Mouse (Mus musculus) Patski (cell line): ENCODE measurements around the gene Asnsd1. TPM values are rescaled to one million over a fixed set of nuclear protein-coding genes. Genes with fewer than 3 reads are reported as not detected.
"Not testable (repeated sequence)": the region's sequence is repeated elsewhere in the genome, so short reads cannot be mapped to it uniquely, and the experiment has no call there.

Experiments
- ATAC-seq: fragments of 100-300 bp; one replicate; pipeline ENCODE4 v1.8.0; 2021
- CTCF ChIA-PET: fragments of 350-600 bp; sonication (Branson Sonifier 250); formaldehyde crosslinking; loops from one replicate; lab custom pipeline; 2022; ENCODE audit warnings: inconsistent platforms; lab: Charles Lee
- POLR2A ChIA-PET: fragments of 350-600 bp; sonication (Branson Sonifier 250); formaldehyde crosslinking; loops from one replicate; lab custom pipeline; 2022; ENCODE audit warnings: antibody characterized with exemption, inconsistent platforms; lab: Charles Lee
- DNase-seq: peaks from one replicate; pipeline ENCODE4 v3.0.0-alpha.2; 2011; ENCODE audit warnings: low read depth, low spot score
- H3K27me3 ChIP-seq: fragments of 371-371 bp; one replicate; pipeline ENCODE4 v1.5.1; 2021
- CTCF ChIP-seq: fragments of 100-300 bp; IDR thresholded peaks from one replicate; pipeline ENCODE4 v1.5.1; 2021
- in situ Hi-C: fragments of 300-500 bp; cut with MboI; formaldehyde crosslinking; loops from 3 replicates; pipeline ENCODE4 v1.11.1; 2018; ENCODE audit warnings: low pct_unique_long_range_greater_than_20kb, mixed read lengths
- polyA plus RNA-seq: library from polyadenylated mRNA; unstranded; gene quantifications from one replicate; pipeline ENCODE4 v1.2.3, GENCODE M21; 2021

Asnsd1 gene
- 33.7 TPM for polyA plus RNA-seq

DNA sequence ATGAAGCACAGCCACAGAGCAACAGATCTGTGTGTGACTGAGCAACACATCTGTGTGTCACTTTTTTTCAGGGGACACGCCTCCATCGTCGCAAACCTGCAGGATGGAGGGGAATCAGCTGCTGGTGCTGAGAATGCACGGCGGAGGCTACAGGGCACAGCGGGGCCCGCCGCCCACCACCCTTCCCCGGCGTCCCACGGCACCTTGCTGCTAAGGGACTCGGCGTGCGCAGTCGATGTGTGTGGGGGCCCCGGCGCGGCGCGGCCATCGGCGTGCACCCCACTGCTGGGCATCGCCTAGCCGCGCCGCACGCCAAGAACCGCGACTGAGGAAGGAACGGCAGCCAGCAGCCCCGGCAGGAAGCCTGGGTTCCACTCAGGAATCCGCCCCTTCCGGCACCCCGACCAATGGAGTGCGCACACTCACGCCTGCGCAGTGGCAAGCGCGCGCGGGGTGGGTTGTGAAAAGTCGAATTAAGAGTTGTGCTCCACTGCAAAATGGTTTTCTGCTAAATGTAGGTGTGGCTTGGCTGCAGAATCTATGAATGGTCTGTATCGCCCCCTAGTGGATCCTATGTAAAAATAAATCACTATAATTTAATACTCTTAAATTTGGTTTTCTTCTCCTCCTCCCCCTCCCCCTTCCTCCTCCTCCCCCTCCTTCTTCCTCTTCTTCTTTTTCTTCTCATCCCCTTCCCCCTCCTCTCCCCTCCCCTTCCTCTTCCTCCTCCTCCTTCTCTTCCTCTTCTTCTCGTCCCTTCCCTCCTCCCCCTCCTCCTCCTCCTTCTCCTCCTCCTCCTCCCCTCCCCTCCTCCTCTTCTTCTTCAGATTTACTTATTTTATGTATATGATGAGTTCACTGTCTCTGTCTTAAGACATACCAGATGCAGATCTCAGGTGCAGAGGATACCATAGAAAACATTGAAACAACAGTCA lies at the start of gene Asnsd1, which contains the start of the genes Asdurf and Gm28551:
TSS of gene Asnsd1 (minus strand) at position 426 of the 935 bp plus-strand sequence.
TSS of gene Asdurf (minus strand) at position 293 of the 935 bp plus-strand sequence.
TSS of gene Gm28551 (minus strand) at position 341 of the 935 bp plus-strand sequence.
- ChIA-PET CTCF (no interaction called here), POLR2A (no interaction called here)
- in situ Hi-C loops: loop anchor here (5.0 kb wide), 1 partner anchor 300 kb away; no protein-coding TSS in a partner anchor

DNA sequence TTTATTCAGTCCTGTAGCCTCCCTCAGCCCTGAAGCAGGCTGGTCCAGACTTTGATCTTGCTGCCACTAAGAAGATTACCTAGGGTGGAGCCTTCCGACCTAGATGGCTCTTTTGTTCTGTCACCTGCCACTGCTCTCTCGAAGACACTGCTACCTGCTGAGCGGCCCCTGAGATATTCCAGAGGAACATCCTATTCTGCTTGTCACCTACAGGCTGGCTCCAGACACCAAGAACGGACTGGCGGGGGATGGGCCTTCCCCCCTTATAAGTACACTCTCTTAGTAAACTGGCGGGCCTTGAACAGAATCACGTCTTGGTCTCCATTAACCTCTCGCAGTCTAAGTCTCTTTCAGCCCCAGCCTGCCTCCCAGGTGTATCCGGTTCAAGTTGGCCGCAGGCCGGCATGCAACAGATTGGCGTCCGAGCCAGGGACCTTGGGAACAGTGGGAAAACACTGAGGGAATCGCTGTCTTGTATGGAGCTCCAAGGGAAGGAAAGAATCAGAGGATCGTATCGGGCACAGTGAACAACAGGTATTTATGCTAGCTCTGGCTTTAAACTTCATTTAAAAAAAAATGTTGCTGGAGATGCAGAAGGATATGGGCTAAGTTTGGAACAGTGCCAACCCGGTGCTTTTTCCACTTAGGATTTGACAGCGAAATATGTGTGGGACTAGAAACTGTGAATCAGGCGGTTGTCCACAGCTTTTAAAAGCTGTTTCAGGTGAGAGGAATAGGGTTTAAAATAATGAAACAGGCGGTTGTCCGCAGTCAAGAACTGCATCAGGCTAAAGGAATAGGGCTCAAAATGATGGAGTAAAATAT lies 41.6 kb upstream of the Asnsd1 start:
- DNase-seq: not testable (repeated sequence)

More for the DNA sequence above, at the start of gene Asnsd1, which contains the start of the genes Asdurf and Gm28551:
- ATAC-seq (peak; percentile 100), DNase-seq (peak; percentile 59)
- H3K27me3 ChIP-seq: peaks cover 8% of the 10 kb centered on the region
- peak; percentile 64 for TF ChIP-seq CTCF

DNA sequence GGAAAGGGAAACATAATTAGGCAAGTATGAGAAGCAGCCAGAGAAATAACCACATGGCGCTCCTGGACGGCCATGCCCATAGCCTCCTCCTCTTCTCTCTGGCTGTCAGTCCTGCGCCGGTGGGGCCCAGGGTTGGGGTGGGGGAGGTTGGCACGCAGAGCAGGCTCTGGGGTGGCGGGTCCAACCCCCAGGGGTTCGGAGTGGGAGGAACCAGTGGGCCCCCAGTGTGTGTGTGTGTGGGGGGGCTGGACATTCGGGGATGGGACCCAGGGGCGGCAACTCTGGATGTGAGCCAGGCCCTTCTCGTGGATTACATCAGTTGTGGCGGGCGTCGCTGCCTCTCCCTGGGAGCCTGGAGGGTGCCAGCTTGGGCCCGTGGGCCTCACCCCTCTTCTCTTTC lies 36.2 kb upstream of the Asnsd1 start:
- DNase-seq: no peak
- in situ Hi-C loops: no loop called here
- no peaks in the 10 kb centered on the region for H3K27me3 ChIP-seq
- ChIA-PET CTCF (no interaction called here), POLR2A (no interaction called here)
- no peak for TF ChIP-seq CTCF
- ATAC-seq: no peak

More for the DNA sequence above, 41.6 kb upstream of the Asnsd1 start:
- ATAC-seq, H3K27me3 ChIP-seq, in situ Hi-C loops, POLR2A ChIA-PET, CTCF ChIA-PET: not testable (repeated sequence)

DNA sequence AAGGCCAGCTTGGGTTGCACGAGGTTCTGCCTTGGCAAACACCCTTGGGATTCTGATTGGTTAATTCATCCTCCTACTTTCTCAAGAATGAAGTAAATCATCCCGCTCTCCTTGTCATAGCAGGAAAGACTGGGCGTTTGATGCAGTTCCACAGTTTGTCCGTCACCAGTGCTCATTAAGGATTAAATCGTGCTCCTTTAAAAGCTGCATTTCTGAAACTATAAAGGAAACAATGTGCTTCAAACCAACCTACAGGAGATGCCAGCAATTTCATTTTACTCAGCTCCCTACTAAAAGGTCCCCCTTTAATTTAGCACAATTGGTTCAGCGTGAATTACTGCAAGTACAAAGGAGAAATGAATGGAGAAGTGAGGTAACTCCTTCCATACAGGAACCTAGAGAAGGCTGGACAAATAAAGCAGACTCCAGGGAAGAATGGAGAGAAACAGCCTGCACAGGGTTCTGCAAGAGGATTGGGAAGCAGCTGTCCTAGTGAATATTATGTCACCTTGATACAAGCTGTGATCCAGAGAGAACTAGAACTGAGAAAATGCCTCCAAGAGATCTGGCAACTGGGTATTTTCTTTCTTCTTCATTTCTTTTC lies 31.6 kb upstream of the Asnsd1 start:
- H3K27me3 ChIP-seq: no peaks in the 10 kb centered on the region
- no peak for DNase-seq
- TF ChIP-seq CTCF: no peak
- POLR2A ChIA-PET: no interaction called here
- in situ Hi-C loops: no loop called here
- CTCF ChIA-PET: no interaction called here
- no peak for ATAC-seq

DNA sequence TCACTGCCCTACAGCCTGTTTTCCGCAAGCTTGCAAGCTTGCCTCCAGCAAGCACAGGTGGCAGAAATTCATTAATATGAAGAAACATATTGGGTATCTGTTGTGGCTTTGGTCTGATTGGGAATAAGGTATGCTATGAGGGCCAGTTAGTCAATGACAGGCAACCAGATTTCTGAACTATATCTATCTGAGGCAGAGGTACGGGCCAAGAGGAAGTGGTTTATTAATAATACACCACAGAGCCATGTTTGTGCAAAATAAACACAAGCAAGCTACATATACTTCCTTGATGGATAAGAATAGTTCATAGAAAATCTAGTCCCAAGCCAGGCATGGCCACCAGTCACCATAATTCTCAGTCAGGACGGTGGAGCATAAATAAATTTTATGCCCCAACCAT lies 25.2 kb upstream of the Asnsd1 start:
- ChIA-PET POLR2A (no interaction called here), CTCF (no interaction called here)
- TF ChIP-seq CTCF: no peak
- ATAC-seq: no peak
- no peaks in the 10 kb centered on the region for H3K27me3 ChIP-seq
- in situ Hi-C loops: no loop called here
- DNase-seq: no peak

DNA sequence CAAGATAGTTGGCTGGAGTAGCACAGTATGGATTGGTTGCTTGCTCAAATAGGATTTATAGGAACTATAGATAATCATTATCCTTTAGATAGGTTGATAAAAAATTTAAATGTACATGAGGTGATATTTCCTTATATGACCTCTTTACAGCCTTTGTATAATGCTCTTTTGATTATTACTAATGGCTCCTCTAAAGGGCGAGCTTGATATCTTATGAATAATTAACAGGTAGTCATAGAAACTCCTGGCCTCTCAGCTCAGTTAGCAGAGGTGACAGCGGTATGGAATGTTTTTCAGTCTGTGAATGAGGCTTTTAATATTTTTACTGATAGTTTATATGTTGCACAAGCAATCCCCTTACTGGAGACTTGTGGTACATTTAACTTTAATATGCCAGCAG lies 23.4 kb upstream of the Asnsd1 start:
- ATAC-seq, CTCF ChIA-PET, H3K27me3 ChIP-seq, DNase-seq, in situ Hi-C loops, POLR2A ChIA-PET: not testable (repeated sequence)

DNA sequence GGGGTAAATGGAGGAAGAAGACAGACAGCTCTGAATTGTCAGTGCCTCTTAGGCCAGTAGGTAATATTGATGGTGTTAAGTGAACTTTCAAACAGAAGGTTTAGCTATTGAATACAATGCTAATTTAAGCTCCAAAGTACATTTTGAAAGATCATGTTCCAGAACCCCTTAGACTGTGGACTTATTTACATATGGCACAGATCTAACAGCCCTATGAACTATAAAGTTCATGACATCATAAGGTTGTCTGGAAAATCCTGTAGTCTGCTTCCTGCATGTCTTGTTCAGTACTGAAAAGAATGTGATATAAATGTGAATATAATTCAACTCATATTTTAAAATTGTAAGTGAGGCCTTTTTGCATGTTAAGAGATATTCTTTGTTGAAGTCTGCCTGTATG lies 6.4 kb upstream of the Asnsd1 start:
- DNase-seq (no peak), ATAC-seq (no peak)
- no peak for TF ChIP-seq CTCF
- in situ Hi-C loops: no loop called here
- H3K27me3 ChIP-seq: peaks cover 18% of the 10 kb centered on the region
- ChIA-PET POLR2A (no interaction called here), CTCF (interaction anchor here (1.6 kb wide), 1 partner anchor 10 kb away, joined by 3 read pairs; no protein-coding TSS in a partner anchor)

DNA sequence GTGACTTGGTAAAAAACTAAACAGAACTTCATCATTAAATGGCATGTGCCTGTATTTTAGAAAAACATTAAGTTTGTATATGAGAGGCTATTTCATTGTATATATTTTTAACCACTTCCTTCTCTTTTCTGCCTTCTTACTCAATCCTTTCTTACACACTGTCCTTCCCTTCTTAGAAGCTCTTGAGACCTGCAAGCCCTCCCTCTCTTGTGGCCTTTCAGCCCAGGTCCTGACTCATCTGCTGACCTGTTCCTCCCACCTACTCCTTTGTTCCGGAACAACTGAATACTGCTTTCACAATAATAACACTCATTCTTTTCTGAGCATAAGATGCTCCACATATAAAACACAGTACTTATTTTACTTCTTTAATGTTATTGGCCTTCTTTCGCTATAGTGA lies 11.5 kb downstream of the Asnsd1 start:
- POLR2A ChIA-PET: interaction anchor here (0.5 kb wide), 1 partner anchor 1886 kb away, joined by 3 read pairs; no protein-coding TSS in a partner anchor
- H3K27me3 ChIP-seq: no peaks in the 10 kb centered on the region
- ATAC-seq (no peak), DNase-seq (no peak)
- in situ Hi-C loops: no loop called here
- CTCF ChIA-PET: no interaction called here
- TF ChIP-seq CTCF: no peak

DNA sequence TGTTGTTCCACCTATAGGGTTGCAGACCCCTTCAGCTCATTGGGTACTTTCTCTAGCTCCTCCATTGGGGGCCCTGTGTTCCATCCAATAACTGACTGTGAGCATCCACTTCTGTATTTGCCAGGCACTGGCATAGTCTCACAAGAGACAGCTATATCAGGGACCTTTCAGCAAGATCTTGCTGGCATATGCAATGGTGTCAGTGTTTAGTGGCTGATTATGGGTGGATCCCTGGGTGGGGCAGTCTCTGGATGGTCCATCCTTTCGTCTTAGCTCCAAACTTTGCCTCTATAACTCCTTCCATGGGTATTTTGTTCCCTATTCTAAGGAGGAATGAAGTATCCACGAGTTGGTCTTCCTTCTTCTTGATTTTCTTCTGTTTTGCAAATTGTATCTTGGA lies 15.1 kb downstream of the Asnsd1 start:
- in situ Hi-C loops, POLR2A ChIA-PET, ATAC-seq, DNase-seq, CTCF ChIA-PET, H3K27me3 ChIP-seq: not testable (repeated sequence)

DNA sequence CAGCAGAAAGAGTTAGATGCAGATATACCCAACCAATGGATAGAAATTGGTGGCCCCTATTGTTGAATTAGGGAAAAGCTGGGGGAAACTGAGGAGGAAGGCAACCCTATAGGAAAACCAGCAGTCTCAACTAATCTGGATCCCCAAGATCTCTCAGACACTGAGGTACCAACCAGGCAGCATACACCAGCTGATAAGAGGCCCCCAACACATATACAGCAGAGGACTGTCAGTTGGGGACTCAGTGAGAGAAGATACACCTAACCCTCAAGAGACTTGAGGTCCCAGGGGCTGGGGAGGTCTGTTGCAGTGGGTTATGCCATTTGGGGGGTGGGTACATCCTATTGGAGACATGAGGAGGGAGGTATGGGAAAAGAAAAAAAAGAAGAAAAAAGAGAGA lies 17.1 kb downstream of the Asnsd1 start:
- CTCF ChIA-PET: no interaction called here

DNA sequence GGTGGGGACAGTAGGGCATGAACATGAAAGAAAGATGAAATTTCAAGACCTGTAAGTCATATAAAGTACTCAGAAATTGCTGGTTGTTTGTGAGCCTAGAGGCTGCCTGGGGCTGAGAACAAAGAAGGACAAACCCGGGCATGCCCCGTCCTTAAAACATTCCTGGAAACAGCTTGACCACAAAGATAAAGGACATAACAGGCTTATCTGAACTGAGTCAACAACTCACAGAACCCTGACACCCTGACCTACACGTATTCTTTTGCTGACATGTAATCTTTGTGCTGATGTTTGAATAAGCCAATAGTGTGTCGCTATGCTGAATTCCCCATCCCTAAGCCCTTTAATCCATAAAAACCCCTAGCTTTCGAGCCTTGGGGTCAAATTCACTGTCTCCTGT lies 19.0 kb downstream of the Asnsd1 start:
- in situ Hi-C loops, POLR2A ChIA-PET, ATAC-seq, DNase-seq, CTCF ChIA-PET, H3K27me3 ChIP-seq: not testable (repeated sequence)

More for the DNA sequence above, 17.1 kb downstream of the Asnsd1 start:
- DNase-seq: no peak
- POLR2A ChIA-PET: no interaction called here
- in situ Hi-C loops: no loop called here
- no peaks in the 10 kb centered on the region for H3K27me3 ChIP-seq
- ATAC-seq: no peak
- no peak for TF ChIP-seq CTCF
